Comparison of ENCODE assay signal across 20 mouse cellular contexts in the genomic region with DNA sequence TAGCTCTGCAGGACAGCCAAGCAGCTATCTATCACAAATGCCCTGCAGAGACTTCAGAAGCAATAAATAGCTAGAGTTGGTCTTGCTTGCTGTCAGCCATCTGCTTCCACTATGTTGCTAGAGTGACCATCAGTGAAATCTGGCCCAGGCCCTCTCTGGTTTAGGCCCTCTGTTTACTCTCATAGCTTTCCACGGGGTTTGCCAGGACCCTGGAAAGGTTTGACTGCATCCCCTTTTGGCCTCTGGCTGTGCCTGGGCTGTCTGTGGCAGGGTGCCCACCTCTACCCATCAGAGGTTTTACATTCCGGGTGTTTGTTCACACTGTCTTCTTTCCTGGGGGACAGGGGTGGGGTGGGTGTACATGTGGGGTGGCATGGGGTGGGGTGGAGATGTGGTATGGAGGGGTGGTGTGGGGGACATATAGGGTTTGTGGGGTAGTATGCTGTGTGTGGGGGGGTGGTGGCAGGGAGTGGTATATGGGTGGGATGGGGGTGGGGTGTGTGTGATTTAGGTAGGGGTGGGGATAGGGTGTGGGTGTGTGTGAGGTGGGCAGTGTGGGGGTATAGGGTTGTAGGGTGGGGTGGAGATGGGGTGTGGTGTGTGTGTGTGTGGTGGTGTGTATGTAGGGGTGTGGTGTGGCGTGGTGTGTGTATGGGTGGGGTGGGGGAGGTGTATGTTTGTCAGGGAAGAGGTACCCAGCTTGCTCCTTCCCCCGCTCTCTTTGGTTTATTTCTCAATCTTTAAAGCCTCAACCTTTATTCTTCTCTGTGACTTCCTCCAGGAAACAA.
DNase-seq lines count a peak whose midpoint lies in the region; ATAC-seq and TF ChIP-seq lines count a peak whose summit lies in the region.
"Had no signal": no experiment of that assay in that cellular context is flagged by ENCODE, and none has a peak within 500 bp of the region (broad histone marks: within the 10 kb centered on the region; RNA-seq: fewer than 3 reads in every experiment).

No protein-coding gene starts in this region.

- WGBS in forebrain, embryonic 16.5 days: 87% methylated on average over 4 of the region's 4 CpGs
- WGBS in forebrain, embryonic 15.5 days: 83% methylated on average over 4 of the region's 4 CpGs
- WGBS in limb, embryonic 12.5 days: 81% methylated on average over 4 of the region's 4 CpGs
- 87% methylated on average over 4 of the region's 4 CpGs for WGBS in limb, embryonic 10.5 days
- WGBS in hindbrain, postnatal 0 days: 70% methylated on average over 4 of the region's 4 CpGs

- H3K27me3 ChIP-seq in forebrain, embryonic 16.5 days (replicated peaks; ENCODE audit: control insufficient read depth, insufficient read depth, low read length): no peaks in the 10 kb centered on the region
- H3K27me3 ChIP-seq in forebrain, embryonic 15.5 days: no peaks in the 10 kb centered on the region
- H3K27me3 ChIP-seq in limb, embryonic 12.5 days: no peaks in the 10 kb centered on the region
- H3K27me3 ChIP-seq in limb, embryonic 10.5 days (ENCODE audit: low read depth, poor library complexity, severe bottlenecking): no peaks in the 10 kb centered on the region
- no peaks in the 10 kb centered on the region for H3K27me3 ChIP-seq in hindbrain, postnatal 0 days (ENCODE audit: insufficient read depth, low read length)
- H3K27me3 ChIP-seq: intestine, embryonic 15.5 days; midbrain, embryonic 12.5 days had no signal

- H3K9ac ChIP-seq in forebrain, embryonic 16.5 days (replicated peaks; ENCODE audit: low read depth, low read length): no peak overlapping the region
- H3K9ac ChIP-seq in forebrain, embryonic 15.5 days (replicated peaks): no peak overlapping the region
- no peak overlapping the region for H3K9ac ChIP-seq in limb, embryonic 12.5 days (replicated peaks)
- H3K9ac ChIP-seq in hindbrain, postnatal 0 days (replicated peaks; ENCODE audit: low read length): no peak overlapping the region
- H3K9ac ChIP-seq: intestine, embryonic 15.5 days; liver, postnatal 0 days; midbrain, embryonic 12.5 days had no signal

- DNase-seq in cerebellum, postnatal 10 days: peak; percentile 68 to 81
- no peak for DNase-seq in cerebellum, adult 9-10 months
- DNase-seq in limb, embryonic 10.5 days (ENCODE audit: low spot score): no peak
- no peak for DNase-seq in hindbrain, postnatal 0 days (ENCODE audit: low spot score)
- DNase-seq: adrenal gland, postnatal 14 days; gastrocnemius, adult 2 months; kidney, adult 8-10 months; kidney, postnatal 10 days; liver, postnatal 0 days; thymus, postnatal 14 days had no signal

- H3K4me3 ChIP-seq in forebrain, embryonic 16.5 days (replicated peaks; ENCODE audit: low read length): no peak overlapping the region
- no peak overlapping the region for H3K4me3 ChIP-seq in forebrain, embryonic 15.5 days
- no peak overlapping the region for H3K4me3 ChIP-seq in limb, embryonic 12.5 days (replicated peaks)
- H3K4me3 ChIP-seq in limb, embryonic 10.5 days: no peak overlapping the region
- H3K4me3 ChIP-seq in hindbrain, postnatal 0 days (ENCODE audit: low read length): no peak overlapping the region
- H3K4me3 ChIP-seq: gastrocnemius, adult 2 months; heart, embryonic 10.5 days; intestine, embryonic 15.5 days; left cerebral cortex, adult 2 months; midbrain, embryonic 12.5 days had no signal

- no peak overlapping the region for H3K27ac ChIP-seq in forebrain, embryonic 16.5 days (ENCODE audit: low read length)
- H3K27ac ChIP-seq in forebrain, embryonic 15.5 days (replicated peaks): no peak overlapping the region
- H3K27ac ChIP-seq in limb, embryonic 12.5 days: no peak overlapping the region
- no peak overlapping the region for H3K27ac ChIP-seq in limb, embryonic 10.5 days
- H3K27ac ChIP-seq in hindbrain, postnatal 0 days: no peak overlapping the region
- H3K27ac ChIP-seq: gastrocnemius, adult 2 months; heart, embryonic 10.5 days; intestine, embryonic 15.5 days; left cerebral cortex, adult 2 months; midbrain, embryonic 12.5 days had no signal

- no peak overlapping the region for H3K4me2 ChIP-seq in forebrain, embryonic 16.5 days (ENCODE audit: low read length)
- no peak overlapping the region for H3K4me2 ChIP-seq in forebrain, embryonic 15.5 days (replicated peaks)
- no peak overlapping the region for H3K4me2 ChIP-seq in limb, embryonic 12.5 days
- H3K4me2 ChIP-seq in hindbrain, postnatal 0 days (ENCODE audit: low read depth, low read length): no peak overlapping the region
- H3K4me2 ChIP-seq: intestine, embryonic 15.5 days; liver, embryonic 11.5 days; midbrain, embryonic 12.5 days had no signal

- no peaks in the 10 kb centered on the region; the same call in 1 of the 2 replicates for H3K4me1 ChIP-seq in forebrain, embryonic 16.5 days (replicated peaks; ENCODE audit: control insufficient read depth, insufficient read depth, low read length)
- 0 out of 2 replicates have a peak, but pooled peaks cover 5% of the 10 kb centered on the region for H3K4me1 ChIP-seq in forebrain, embryonic 15.5 days
- H3K4me1 ChIP-seq in limb, embryonic 12.5 days (replicated peaks): peaks cover 10% of the 10 kb centered on the region; the same call in 1 of the 2 replicates
- peaks cover 3% of the 10 kb centered on the region; the same call in 1 of the 2 replicates for H3K4me1 ChIP-seq in limb, embryonic 10.5 days
- H3K4me1 ChIP-seq in hindbrain, postnatal 0 days (ENCODE audit: insufficient read depth, low read length): no peaks in the 10 kb centered on the region
- H3K4me1 ChIP-seq: heart, embryonic 10.5 days; intestine, embryonic 15.5 days; midbrain, embryonic 12.5 days had no signal

- no peak for TF ChIP-seq CTCF in hindbrain, postnatal 0 days (IDR thresholded peaks at IDR 0.05; ENCODE audit: low read depth)

- no peaks in the 10 kb centered on the region for H3K36me3 ChIP-seq in forebrain, embryonic 16.5 days (ENCODE audit: control insufficient read depth, insufficient read depth)
- H3K36me3 ChIP-seq in forebrain, embryonic 15.5 days: no peaks in the 10 kb centered on the region
- no peaks in the 10 kb centered on the region for H3K36me3 ChIP-seq in limb, embryonic 12.5 days
- H3K36me3 ChIP-seq in limb, embryonic 10.5 days: no peaks in the 10 kb centered on the region
- H3K36me3 ChIP-seq in hindbrain, postnatal 0 days (ENCODE audit: insufficient read depth, low read length): no peaks in the 10 kb centered on the region
- H3K36me3 ChIP-seq: heart, embryonic 10.5 days; intestine, embryonic 15.5 days; midbrain, embryonic 12.5 days had no signal

- 0 out of 2 replicates have a peak, but pooled peaks have one; percentile 33 for ATAC-seq in forebrain, embryonic 16.5 days
- no peak for ATAC-seq in forebrain, embryonic 15.5 days (replicated peaks)
- peak; percentile 31; the same call in 1 of the 2 replicates for ATAC-seq in limb, embryonic 12.5 days (ENCODE audit: insufficient number of reproducible peaks, insufficient read depth, low FRiP score, low TSS enrichment, low read depth)
- ATAC-seq in hindbrain, postnatal 0 days: 0 out of 2 replicates have a peak, but pooled peaks have one; percentile 38
- ATAC-seq: CD4-positive, CD25-positive, alpha-beta regulatory T cell, adult 4 months; intestine, embryonic 15.5 days; liver, postnatal 0 days; lung, postnatal 0 days had no signal

- H3K9me3 ChIP-seq in forebrain, embryonic 16.5 days (ENCODE audit: control insufficient read depth, low read length): no peaks in the 10 kb centered on the region
- H3K9me3 ChIP-seq in forebrain, embryonic 15.5 days: no peaks in the 10 kb centered on the region
- 0 out of 2 replicates have a peak, but pooled peaks cover 7% of the 10 kb centered on the region for H3K9me3 ChIP-seq in limb, embryonic 12.5 days
- no peaks in the 10 kb centered on the region for H3K9me3 ChIP-seq in limb, embryonic 10.5 days (replicated peaks)
- no peaks in the 10 kb centered on the region for H3K9me3 ChIP-seq in hindbrain, postnatal 0 days (ENCODE audit: low read length)
- H3K9me3 ChIP-seq: heart, embryonic 10.5 days; intestine, embryonic 15.5 days; midbrain, embryonic 12.5 days had no signal

Comparison
In these comparisons a context has a peak if more than half of its experiments do, and no peak if none do; other contexts are left out.
1. DNase-seq: peak in cerebellum, postnatal 10 days (2 of 2); none in cerebellum, adult 9-10 months (single experiment), limb, embryonic 10.5 days (single experiment) and hindbrain, postnatal 0 days (single experiment).